Mouse (Mus musculus): Measurements from ENCODE around the gene Mfsd14a. TPM values are rescaled to one million over a fixed set of nuclear protein-coding genes. Genes with fewer than 3 reads are reported as not detected.

Mfsd14a gene
- polyA plus RNA-seq, 1 experiment = 13.3 TPM

GRCm38 (mm10) chr3:116615318-116616068 is 47.0 kb downstream of the Mfsd14a start:
- Histone ChIP-seq H3K79me3 (ENCODE audit: low read depth) (no peaks in the 10 kb centered on the region), H3K36me3 (ENCODE audit: control insufficient read depth, insufficient read depth) (peaks cover 45% of the 10 kb centered on the region), H3K79me2 (ENCODE audit: control insufficient read depth, insufficient read depth) (no peaks in the 10 kb centered on the region), H3K4me3 (ENCODE audit: insufficient read depth, poor library complexity, severe bottlenecking) (no peak overlapping the region), H3ac (ENCODE audit: control insufficient read depth, insufficient read length, low read depth) (no peak overlapping the region), H3K27me3 (ENCODE audit: control insufficient read depth, insufficient read depth, insufficient read length) (no peaks in the 10 kb centered on the region)
- no peak for TF ChIP-seq CEBPB (IDR thresholded peaks at IDR 0.05; ENCODE audit: low read depth)

DNA sequence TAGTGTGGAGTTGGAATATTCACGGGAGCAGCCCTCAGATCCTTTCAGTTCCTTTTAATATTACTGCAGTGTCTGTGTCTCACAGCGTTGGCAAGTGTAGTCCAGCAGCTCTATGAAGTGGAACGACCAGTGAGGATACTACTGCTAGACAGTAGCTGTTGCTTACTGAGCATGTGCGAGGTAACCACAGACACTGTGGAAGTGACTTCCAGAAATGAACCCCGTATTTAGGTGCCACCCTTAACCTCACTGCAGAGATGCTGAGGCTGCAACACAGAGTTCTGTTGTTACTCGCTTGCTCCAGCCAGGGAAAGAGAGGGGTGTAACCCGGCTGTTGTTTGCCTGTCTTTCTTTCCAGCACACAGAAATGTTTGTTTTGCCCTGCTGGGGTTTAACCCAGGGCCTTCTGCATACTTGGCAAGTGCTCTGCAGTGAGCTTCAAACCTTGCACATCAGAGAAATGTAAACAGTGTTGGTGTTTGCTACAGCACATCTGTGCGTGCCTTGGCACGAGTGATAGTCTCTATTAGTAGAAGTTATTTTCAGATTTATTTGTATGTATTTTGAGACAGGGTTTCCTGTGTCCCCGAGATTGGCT is 48.1 kb downstream of the Mfsd14a start, which contains the start of gene Trmt13:
Gene Trmt13 (minus strand): TSS at position 293 of the 598 bp plus-strand sequence.
- no peaks in the 10 kb centered on the region for H3K79me3 ChIP-seq (ENCODE audit: low read depth)

GRCm38 (mm10) chr3:116604570-116604969 is 57.9 kb downstream of the Mfsd14a start:
- no peak for TF ChIP-seq USF1 (IDR thresholded peaks at IDR 0.05; ENCODE audit: low read depth)
- no peak for TF ChIP-seq CTCF (IDR thresholded peaks at IDR 0.05; ENCODE audit: control insufficient read depth, insufficient read depth, insufficient read length)
- TF ChIP-seq CEBPB (IDR thresholded peaks at IDR 0.05; ENCODE audit: low read depth) = no peak
- TF ChIP-seq MYOG (IDR thresholded peaks at IDR 0.05; ENCODE audit: control insufficient read depth, extremely low read depth, insufficient read length) = no peak
- TF ChIP-seq MYOD1 (IDR thresholded peaks at IDR 0.05; ENCODE audit: control insufficient read depth, insufficient read length, low read depth) = no peak
- TF ChIP-seq FOSL1 (IDR thresholded peaks at IDR 0.05; ENCODE audit: insufficient read depth, low read length, poor library complexity, severe bottlenecking) = no peak
- TF ChIP-seq MAX (IDR thresholded peaks at IDR 0.05) = no peak
- Histone ChIP-seq H3K27me3 (ENCODE audit: control insufficient read depth, insufficient read depth, insufficient read length) (no peaks in the 10 kb centered on the region), H3K36me3 (ENCODE audit: control insufficient read depth, insufficient read depth) (peaks cover 25% of the 10 kb centered on the region), H3K79me2 (ENCODE audit: control insufficient read depth, insufficient read depth) (peaks cover 28% of the 10 kb centered on the region), H3K79me3 (ENCODE audit: low read depth) (peaks cover 5% of the 10 kb centered on the region), H3ac (ENCODE audit: control insufficient read depth, insufficient read length, low read depth) (no peak overlapping the region), H3K4me3 (ENCODE audit: insufficient read depth, poor library complexity, severe bottlenecking) (no peak overlapping the region)

More for the DNA sequence above, 48.1 kb downstream of the Mfsd14a start, which contains the start of gene Trmt13:
- Histone ChIP-seq H3K79me2 (ENCODE audit: control insufficient read depth, insufficient read depth) (no peaks in the 10 kb centered on the region), H3K27me3 (ENCODE audit: control insufficient read depth, insufficient read depth, insufficient read length) (no peaks in the 10 kb centered on the region), H3ac (ENCODE audit: control insufficient read depth, insufficient read length, low read depth) (no peak within 1 kb of the TSS), H3K4me3 (ENCODE audit: insufficient read depth, poor library complexity, severe bottlenecking) (no peak within 1 kb of the TSS), H3K36me3 (ENCODE audit: control insufficient read depth, insufficient read depth) (peaks cover 41% of the 10 kb centered on the region)
- TF ChIP-seq USF1 (IDR thresholded peaks at IDR 0.05; ENCODE audit: low read depth) (no peak), CEBPB (IDR thresholded peaks at IDR 0.05; ENCODE audit: low read depth) (no peak), MYOD1 (IDR thresholded peaks at IDR 0.05; ENCODE audit: control insufficient read depth, insufficient read length, low read depth) (no peak), MYOG (IDR thresholded peaks at IDR 0.05; ENCODE audit: control insufficient read depth, extremely low read depth, insufficient read length) (no peak), CTCF (IDR thresholded peaks at IDR 0.05; ENCODE audit: control insufficient read depth, insufficient read depth, insufficient read length) (no peak), FOSL1 (IDR thresholded peaks at IDR 0.05; ENCODE audit: insufficient read depth, low read length, poor library complexity, severe bottlenecking) (no peak), MAX (IDR thresholded peaks at IDR 0.05) (no peak)

- H3K36me3 ChIP-seq (ENCODE audit: control insufficient read depth, insufficient read depth) = peaks cover 12% of the 10 kb centered on the region
- peaks cover 27% of the 10 kb centered on the region for H3K79me3 ChIP-seq (ENCODE audit: low read depth)
- H3K4me3 ChIP-seq (ENCODE audit: insufficient read depth, poor library complexity, severe bottlenecking) = no peak overlapping the region
- H3ac ChIP-seq (ENCODE audit: control insufficient read depth, insufficient read length, low read depth) = no peak overlapping the region
- peaks cover 54% of the 10 kb centered on the region for H3K79me2 ChIP-seq (ENCODE audit: control insufficient read depth, insufficient read depth)
- TF ChIP-seq MYOG (IDR thresholded peaks at IDR 0.05; ENCODE audit: control insufficient read depth, extremely low read depth, insufficient read length) = no peak
- no peak for TF ChIP-seq CTCF (IDR thresholded peaks at IDR 0.05; ENCODE audit: control insufficient read depth, insufficient read depth, insufficient read length)
- no peak for TF ChIP-seq MYOD1 (IDR thresholded peaks at IDR 0.05; ENCODE audit: control insufficient read depth, insufficient read length, low read depth)
- no peak for TF ChIP-seq FOSL1 (IDR thresholded peaks at IDR 0.05; ENCODE audit: insufficient read depth, low read length, poor library complexity, severe bottlenecking)
- no peak for TF ChIP-seq USF1 (IDR thresholded peaks at IDR 0.05; ENCODE audit: low read depth)
- no peak for TF ChIP-seq CEBPB (IDR thresholded peaks at IDR 0.05; ENCODE audit: low read depth)
- no peak for TF ChIP-seq MAX (IDR thresholded peaks at IDR 0.05)
- H3K27me3 ChIP-seq (ENCODE audit: control insufficient read depth, insufficient read depth, insufficient read length) = no peaks in the 10 kb centered on the region
These were observed 60.7 kb downstream of the Mfsd14a start for GRCm38 (mm10) chr3:116601781-116602180.

DNA sequence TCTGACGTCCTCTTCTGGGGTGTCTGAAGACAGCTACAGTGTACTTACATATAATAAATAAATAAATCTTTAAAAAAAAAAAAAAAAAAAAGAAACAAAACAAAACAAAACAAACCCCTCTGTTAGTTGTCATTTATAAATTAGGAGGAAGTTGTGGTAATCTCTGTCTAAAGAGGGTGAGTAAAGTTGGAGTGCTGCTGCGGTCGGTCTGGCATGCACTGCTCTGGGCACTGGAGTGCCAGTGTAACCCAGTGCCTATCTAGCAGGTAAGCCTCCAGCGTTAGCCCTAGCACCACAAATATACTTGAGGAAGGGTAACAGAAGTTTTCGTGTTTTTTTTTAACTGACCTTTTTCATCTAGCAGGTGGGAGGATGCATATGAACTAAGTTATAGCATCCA is 61.5 kb downstream of the Mfsd14a start:
- TF ChIP-seq MAX (IDR thresholded peaks at IDR 0.05) (no peak), MYOG (IDR thresholded peaks at IDR 0.05; ENCODE audit: control insufficient read depth, extremely low read depth, insufficient read length) (no peak), MYOD1 (IDR thresholded peaks at IDR 0.05; ENCODE audit: control insufficient read depth, insufficient read length, low read depth) (no peak), CEBPB (IDR thresholded peaks at IDR 0.05; ENCODE audit: low read depth) (no peak)
- Histone ChIP-seq H3ac (ENCODE audit: control insufficient read depth, insufficient read length, low read depth) (no peak overlapping the region), H3K79me3 (ENCODE audit: low read depth) (peaks cover 31% of the 10 kb centered on the region), H3K79me2 (ENCODE audit: control insufficient read depth, insufficient read depth) (peaks cover 62% of the 10 kb centered on the region), H3K4me3 (ENCODE audit: insufficient read depth, poor library complexity, severe bottlenecking) (no peak overlapping the region), H3K27me3 (ENCODE audit: control insufficient read depth, insufficient read depth, insufficient read length) (no peaks in the 10 kb centered on the region), H3K36me3 (ENCODE audit: control insufficient read depth, insufficient read depth) (peaks cover 10% of the 10 kb centered on the region)

- H3K79me2 ChIP-seq (ENCODE audit: control insufficient read depth, insufficient read depth) = peaks cover 69% of the 10 kb centered on the region
- TF ChIP-seq CTCF (IDR thresholded peaks at IDR 0.05; ENCODE audit: control insufficient read depth, insufficient read depth, insufficient read length) (no peak), USF1 (IDR thresholded peaks at IDR 0.05; ENCODE audit: low read depth) (no peak), MYOG (IDR thresholded peaks at IDR 0.05; ENCODE audit: control insufficient read depth, extremely low read depth, insufficient read length) (no peak), CEBPB (IDR thresholded peaks at IDR 0.05; ENCODE audit: low read depth) (no peak), MYOD1 (IDR thresholded peaks at IDR 0.05; ENCODE audit: control insufficient read depth, insufficient read length, low read depth) (no peak), FOSL1 (IDR thresholded peaks at IDR 0.05; ENCODE audit: insufficient read depth, low read length, poor library complexity, severe bottlenecking) (no peak), MAX (IDR thresholded peaks at IDR 0.05) (no peak)
These were observed 62.8 kb downstream of the Mfsd14a start for GRCm38 (mm10) chr3:116599705-116600104.

More at GRCm38 (mm10) chr3:116599705-116600104, 62.8 kb downstream of the Mfsd14a start:
- Histone ChIP-seq H3K27me3 (ENCODE audit: control insufficient read depth, insufficient read depth, insufficient read length) (no peaks in the 10 kb centered on the region), H3ac (ENCODE audit: control insufficient read depth, insufficient read length, low read depth) (no peak overlapping the region), H3K4me3 (ENCODE audit: insufficient read depth, poor library complexity, severe bottlenecking) (no peak overlapping the region), H3K79me3 (ENCODE audit: low read depth) (peaks cover 40% of the 10 kb centered on the region), H3K36me3 (ENCODE audit: control insufficient read depth, insufficient read depth) (peaks cover 8% of the 10 kb centered on the region)
